Mouse (Mus musculus) thymus, postnatal 10 days (tissue): Measurements from ENCODE around the gene Frmpd2.

Experiments
- DNase-seq, 2 experiments: peaks; one replicate each; pipeline ENCODE4 v3.0.0; 2021; ENCODE audit warnings: low spot score in 2 of 2

Frmpd2 gene

GRCm38 (mm10) chr14:33508660-33509059 is 37.2 kb downstream of the Frmpd2 start:
- no peak for DNase-seq

DNA sequence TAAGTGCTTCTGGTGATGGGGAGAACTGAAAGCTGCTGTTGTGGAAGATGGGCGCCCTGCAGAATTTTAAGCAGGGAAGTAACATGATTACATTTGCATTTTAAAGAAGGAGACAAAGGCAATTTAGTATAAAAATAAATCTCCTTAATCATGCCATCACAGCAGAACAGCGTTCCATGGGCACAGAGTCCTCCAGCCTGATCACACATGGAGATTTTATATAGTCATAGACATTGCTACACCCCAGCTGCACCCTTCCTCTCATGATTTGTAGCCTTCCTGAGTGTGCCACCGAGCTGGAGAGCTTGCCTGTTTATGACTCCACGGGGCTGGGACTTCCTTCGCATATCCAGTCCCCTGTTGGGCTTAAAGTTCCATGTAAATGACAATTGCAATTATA is 42.4 kb downstream of the Frmpd2 start:
- no peak for DNase-seq

DNA sequence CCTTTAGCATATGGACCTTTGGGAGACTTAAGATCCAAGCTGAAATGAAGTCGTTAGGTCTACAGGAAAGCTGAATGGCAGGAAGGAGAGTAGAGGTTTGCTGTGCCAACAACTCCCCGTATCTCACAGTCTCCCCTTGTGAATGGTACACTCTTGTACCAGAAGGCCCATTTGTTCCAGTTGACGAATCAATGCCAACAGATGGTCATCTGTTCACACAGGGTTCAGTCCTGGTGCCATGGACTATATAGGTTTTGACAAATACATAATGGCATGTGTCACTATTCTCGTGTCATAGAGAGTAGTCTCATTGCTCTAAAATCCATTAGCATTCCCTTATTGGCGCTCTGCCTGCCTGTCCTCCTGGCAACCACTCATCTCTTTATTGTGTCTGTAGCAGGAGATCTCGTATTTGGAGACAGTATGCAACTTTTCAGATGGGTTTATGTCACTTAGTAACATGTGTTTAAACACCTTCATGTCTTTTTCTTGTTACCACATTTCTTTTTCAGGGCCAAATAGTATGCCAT is 43.3 kb downstream of the Frmpd2 start:
- DNase-seq = no peak

DNA sequence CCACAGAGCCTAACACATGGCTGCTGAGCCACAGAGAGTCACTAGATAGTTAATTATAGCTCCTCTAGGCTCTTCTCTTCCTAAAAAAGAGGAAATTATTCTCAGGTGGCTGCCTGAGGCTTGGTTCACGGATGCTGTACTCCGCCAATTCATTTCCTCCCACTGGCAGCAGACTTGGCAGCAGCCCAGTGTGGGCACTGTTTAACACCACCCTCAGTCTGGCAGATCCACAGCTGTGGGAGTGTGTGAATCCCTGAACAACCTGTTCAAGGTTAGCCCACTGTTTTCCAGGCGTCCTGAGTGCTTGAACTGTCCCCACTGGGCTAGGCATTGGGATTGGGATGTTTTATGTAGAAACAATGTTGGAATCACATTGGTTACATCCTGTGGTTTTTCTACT is 50.0 kb downstream of the Frmpd2 start:
- no peak for DNase-seq

- DNase-seq = no peak
Observed at GRCm38 (mm10) chr14:33525272-33525983, 53.9 kb downstream of the Frmpd2 start.

DNA sequence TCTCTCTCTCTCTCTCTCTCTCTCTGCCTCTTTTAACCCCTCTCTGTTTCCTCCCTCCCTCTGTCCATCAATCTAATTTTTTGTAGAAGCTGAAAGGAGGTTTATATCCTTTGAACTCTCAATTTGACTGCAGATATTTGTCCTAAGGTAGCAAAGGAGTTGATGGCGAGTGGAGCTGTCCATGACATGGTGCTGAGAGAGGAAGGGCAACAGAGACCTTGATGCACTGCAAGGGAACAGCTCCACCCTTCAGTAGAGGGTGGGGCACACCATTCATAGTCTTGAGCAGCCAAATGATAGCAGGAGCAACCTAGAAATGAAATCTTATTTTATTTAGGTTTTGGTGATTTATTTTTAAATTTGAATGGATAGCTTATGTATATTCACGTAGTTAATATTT is 55.1 kb downstream of the Frmpd2 start:
- DNase-seq = no peak

DNA sequence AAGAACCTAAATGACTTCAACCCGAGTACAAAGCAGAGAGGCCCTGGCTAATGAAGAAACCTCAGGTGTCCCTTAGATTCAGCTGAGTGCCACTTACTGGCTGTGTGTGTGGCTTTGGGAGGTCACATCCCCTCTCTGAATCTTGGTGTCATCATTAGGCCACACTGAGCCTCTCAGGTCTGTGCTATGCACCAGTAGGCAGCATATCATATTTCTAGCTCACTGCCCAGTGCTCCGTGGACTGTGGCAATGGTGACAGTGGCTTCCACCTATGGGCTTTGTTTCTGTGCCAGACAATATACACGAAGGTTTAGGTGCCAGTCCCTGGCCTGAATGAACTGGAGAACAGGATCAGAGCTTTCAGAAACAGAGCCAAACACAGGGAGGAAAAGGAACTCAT is 56.4 kb downstream of the Frmpd2 start:
- DNase-seq = no peak

DNA sequence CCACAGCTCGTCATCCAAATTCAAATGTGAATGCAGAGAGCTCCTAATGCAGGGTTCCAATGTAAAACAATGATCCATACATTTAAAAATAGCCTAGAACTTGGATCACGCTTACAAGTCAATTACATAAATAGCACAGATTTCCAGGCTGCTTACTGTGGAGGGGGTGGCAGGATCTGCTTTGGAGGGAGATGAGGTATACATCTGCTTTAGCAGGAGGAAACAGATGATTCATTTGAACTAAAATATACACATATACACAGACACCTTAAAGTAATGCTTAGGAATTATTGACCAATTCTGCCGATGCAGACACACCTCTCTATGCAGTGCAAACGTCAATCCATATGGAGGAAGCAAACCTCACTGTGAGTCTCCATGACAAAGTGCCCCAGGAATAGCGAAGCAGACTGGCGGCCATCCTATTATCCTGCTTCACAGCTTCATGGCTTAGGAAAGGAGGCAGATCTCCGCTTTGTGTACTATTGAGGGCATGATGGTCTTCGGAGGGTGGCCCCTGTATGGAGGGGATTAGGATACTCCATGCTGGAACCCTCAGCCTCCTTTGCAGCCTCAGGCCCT is 59.9 kb downstream of the Frmpd2 start:
- DNase-seq = no peak

DNA sequence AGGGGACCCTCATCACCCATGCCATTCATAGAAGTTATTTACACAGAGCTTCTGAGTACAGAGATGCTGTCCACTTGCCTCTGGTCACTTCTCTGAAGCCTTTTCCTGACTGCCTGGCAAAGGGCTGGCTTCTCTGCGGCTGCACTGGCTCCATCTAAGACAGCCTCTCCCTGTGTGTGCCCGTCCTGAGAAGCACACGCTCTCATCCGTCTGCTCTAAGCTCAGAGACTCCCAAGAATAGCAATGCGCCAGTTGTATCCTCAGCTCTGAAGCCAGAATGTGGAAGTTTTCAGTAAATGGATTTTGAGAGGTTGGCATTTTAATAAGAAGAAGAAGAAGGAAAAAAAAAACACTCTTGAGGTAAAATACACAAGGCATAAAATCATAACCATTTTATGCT is 61.3 kb downstream of the Frmpd2 start:
- DNase-seq = no peak

DNA sequence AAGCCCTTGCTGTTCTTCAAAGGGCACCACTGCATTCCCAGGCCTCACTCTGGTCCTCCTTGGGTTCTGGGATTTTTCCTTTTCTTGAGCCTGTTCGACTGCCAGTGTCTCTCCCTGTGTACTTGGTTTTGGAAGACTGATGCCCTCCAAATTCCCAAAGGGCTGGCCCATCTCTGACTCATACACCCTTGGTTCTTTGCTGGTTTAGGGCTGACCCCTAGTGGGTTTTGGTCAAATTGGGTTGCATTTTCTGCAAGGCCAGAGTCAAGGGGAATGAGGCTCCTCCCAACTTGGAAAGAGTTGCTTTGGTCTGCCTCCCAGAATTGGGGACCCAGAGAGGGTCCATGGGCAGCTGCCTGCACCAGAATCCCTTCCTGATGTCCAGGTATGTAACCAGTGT is 62.0 kb downstream of the Frmpd2 start:
- DNase-seq = no peak

DNA sequence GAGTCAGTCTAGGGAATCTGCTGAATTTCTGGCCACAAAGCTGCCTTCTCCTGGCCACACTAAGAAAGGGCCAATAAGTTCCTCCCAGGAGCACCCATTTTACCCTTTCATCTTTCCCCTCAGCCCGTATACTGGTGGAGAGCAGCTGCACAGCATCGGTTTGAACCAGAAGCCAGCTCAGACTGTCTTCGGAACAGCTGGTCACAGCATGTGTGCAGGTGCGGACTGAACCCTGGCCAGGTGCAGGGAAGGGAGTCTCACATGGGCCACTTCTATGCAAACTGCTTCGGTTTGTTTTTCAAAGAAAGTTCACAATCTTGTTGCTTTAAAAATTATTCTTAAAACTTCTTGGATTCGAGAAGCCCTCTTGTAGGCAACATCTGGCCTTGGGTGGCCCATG is 63.8 kb downstream of the Frmpd2 start:
- DNase-seq = no peak

DNA sequence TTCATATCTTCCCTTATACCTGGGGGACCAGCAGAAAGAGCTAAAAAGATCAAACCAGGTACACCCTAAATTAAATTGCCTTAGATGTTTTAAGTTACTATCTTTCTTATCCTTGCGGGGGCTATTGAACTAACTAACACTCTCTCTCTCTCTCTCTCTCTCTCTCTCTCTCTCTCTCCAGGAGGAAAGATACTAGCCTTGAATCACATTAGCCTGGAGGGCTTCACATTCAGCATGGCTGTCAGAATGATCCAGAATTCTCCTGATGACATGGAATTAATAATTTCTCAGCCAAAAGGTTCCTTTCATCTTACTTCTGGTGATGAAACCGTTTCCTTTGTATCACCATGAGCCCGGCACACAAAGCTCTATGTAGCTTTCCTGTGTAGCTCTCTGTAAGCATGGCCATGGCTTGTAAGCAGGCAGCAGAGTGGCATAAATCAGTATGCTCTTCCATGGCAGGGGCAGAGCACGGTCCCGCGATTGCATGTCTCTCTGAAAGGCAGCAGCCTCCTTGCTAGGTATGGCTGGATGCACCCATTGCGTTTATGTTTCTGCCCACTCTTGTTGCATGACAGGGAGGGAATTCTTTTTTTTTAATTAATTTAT is 68.2 kb downstream of the Frmpd2 start:
- no peak for DNase-seq

GRCm38 (mm10) chr14:33545565-33546143 is 74.2 kb downstream of the Frmpd2 start:
- DNase-seq = no peak

GRCm38 (mm10) chr14:33548650-33549049 is 77.2 kb downstream of the Frmpd2 start:
- DNase-seq = no peak

DNA sequence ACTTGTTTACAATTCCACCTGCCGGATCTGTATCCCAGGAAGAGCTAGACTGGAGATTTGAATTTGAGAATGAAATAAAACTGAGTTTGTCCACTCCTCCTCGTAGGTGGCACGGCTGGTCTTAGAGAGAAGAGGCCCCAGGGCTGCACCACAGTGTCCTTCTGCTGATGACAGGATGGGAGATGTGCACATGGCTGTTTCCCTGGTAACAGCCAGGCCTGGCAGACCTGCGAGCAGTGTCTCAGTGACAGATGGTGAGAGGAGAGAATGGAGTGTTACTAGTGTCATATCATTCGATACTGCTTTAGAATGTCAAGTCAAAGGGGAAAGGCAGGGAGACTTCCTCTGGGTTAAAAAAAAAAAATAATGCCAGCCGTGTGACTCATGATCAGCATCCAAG is 78.4 kb downstream of the Frmpd2 start:
- no peak for DNase-seq

GRCm38 (mm10) chr14:33570737-33571136 is 99.2 kb downstream of the Frmpd2 start:
- no peak for DNase-seq

DNA sequence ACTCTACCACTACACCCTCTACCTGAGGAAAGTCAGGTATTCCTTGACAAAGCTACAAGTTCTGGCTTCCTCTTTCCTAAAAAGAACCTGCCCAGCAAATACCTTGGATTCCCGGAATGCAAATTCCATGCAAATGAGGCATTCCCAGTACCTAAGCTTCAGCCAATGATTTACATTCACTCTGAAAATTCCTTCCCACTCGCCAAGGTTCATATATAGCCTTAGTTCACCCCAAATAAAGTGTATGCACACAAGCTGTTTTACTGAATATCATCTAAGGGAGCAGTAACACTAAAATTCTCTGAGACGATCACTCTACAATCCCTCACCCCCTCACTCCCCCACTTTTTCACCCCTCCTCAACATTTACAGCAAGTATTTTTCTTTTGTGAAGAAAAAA is 102.1 kb downstream of the Frmpd2 start:
- no peak for DNase-seq

- DNase-seq = no peak
Observed at GRCm38 (mm10) chr14:33579771-33580484, 108.4 kb downstream of the Frmpd2 start.

- DNase-seq = peak in 1 of 2 experiments; percentile 6
Observed at GRCm38 (mm10) chr14:33588951-33589350, 117.5 kb downstream of the Frmpd2 start, which contains the start of gene Ptpn20. Gene Ptpn20 (plus strand): TSS chr14:33589207.

DNA sequence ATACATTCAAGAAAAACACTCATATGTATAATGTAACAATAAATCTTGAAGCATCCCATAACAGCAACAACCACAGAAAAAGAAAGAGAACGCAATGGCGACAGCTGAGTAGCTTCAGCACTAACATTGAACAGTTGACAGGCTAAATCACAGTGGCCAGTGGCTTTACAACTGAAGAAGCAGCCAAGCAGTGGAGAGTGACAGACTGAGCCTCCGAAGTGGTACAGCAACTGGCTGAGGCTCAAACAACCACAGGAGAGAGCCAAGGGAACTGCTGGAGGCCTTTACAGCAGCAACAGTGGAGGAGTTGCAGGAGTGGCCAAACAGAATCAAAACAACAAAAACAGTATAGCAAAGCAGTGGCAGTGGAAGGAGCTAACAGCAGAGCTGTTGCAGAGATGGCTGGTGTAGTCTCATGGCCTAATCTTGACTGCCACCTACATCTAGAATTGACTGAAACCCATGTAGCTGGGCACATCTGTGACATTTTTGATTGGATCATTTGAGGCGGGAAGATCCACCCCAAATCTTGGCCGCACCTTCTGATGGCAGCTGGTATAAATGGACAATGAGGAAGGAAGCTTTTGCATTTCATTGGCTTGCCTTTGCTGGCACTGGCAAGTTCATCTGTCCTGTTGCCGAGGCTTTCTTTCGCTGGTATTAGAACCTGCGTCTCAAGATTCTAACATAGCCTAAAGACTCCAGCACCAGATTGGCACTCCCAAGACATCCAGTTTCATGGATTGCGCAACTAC is 127.1 kb downstream of the Frmpd2 start:
- DNase-seq = no peak

- DNase-seq = no peak
Observed at GRCm38 (mm10) chr14:33607431-33607830, 135.9 kb downstream of the Frmpd2 start.
